Mouse (Mus musculus): ENCODE results near the gene B4galnt4. TPM values are rescaled to one million over a fixed set of nuclear protein-coding genes. Genes with fewer than 3 reads are reported as not detected.

B4galnt4 gene
- polyA plus RNA-seq, 1 experiment: 15.8 TPM

DNA sequence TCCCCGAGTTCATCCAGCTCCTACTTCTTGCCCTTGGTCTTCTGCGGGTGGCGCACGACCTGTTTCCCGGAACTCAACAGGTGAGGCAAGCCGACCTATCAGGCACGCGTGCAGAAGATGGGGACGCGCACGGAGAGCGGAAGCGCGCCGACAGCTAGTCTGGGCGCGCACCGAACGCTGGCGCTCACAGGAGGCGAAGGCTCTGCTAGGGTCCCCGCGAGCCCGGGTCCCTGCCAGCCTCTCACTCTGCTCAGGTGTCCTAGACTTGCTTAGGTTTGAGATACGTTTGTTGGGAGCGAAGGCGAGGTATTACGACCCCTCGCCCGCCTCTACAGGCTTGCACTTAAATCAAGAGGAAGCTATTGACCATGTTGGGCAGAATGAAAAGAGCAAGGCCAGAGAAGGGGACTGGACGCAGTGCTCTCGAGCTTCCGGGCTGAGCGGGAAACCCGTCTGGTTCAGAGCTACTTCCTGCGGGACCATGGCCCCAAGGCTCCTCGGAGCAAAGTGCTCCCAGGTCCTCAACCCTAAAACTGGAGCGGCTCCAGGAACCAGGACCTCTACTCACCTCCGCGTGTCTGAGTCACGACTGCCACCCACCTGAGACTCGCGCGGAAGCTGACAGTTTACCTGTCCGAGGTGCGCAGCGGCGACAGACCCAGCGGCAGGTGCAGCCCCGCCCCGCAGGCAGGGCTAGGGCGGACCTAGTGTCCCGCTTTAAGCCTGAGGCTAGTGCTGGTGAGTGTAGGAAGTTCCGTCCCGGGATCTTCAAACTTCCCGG lies 39.2 kb downstream of the B4galnt4 start, which contains the start of gene Sigirr:
Sigirr (minus strand) TSS at position 662 of the 781 bp plus-strand sequence.
- H3K27me3 ChIP-seq (ENCODE audit: control insufficient read depth, insufficient read depth, low read length): no peaks in the 10 kb centered on the region
- peak within 1 kb of the TSS; percentile 83 for H3K27ac ChIP-seq (ENCODE audit: insufficient read depth, low read depth, low read length)
- TF ChIP-seq CTCF (IDR thresholded peaks at IDR 0.05; ENCODE audit: extremely low read depth, insufficient read length, insufficient replicate concordance, low read depth, low read length): no peak
- peak; percentile 62; the same call in 1 of the 2 replicates for TF ChIP-seq POLR2A (IDR thresholded peaks at IDR 0.05; ENCODE audit: low read depth, low read length)
- peaks cover 12% of the 10 kb centered on the region; the same call in 1 of the 2 replicates for H3K36me3 ChIP-seq (ENCODE audit: control insufficient read depth, insufficient read depth, low read length)
- H3K4me3 ChIP-seq (ENCODE audit: low read depth, low read length): peak within 1 kb of the TSS; percentile 61
- WGBS: 2% methylated on average over 56 of the region's 56 CpGs
- peaks cover 4% of the 10 kb centered on the region; the same call in 1 of the 2 replicates for H3K4me1 ChIP-seq (ENCODE audit: control insufficient read depth, insufficient read depth, insufficient read length, low read length)

DNA sequence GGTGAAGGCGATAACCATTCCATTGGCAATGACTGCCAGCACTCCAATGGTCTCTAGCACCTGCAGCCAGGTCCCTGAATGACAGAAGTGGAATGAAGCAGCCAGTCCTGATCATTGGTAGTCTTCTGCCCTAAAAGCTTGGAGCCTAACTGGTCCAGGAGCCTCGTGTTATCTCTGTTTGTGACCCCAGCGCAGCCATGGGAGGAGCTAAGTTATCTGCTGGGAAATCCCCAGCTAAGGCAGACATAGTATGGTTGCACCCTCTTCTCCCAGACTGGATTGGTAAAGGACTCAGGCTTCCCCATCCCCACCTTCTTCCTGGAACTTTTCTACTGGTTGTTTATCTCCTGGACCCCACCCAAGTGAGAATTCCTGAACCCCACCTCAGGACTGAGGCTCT lies 42.3 kb downstream of the B4galnt4 start:
- H3K27ac ChIP-seq (ENCODE audit: insufficient read depth, low read depth, low read length): no peak overlapping the region
- 56% methylated on average over 3 of the region's 3 CpGs for WGBS
- H3K36me3 ChIP-seq (ENCODE audit: control insufficient read depth, insufficient read depth, low read length): peaks cover 34% of the 10 kb centered on the region
- TF ChIP-seq CTCF (IDR thresholded peaks at IDR 0.05; ENCODE audit: extremely low read depth, insufficient read length, insufficient replicate concordance, low read depth, low read length) (no peak), POLR2A (IDR thresholded peaks at IDR 0.05; ENCODE audit: low read depth, low read length) (no peak)
- no peak overlapping the region for H3K4me3 ChIP-seq (ENCODE audit: low read depth, low read length)
- H3K4me1 ChIP-seq (ENCODE audit: control insufficient read depth, insufficient read depth, insufficient read length, low read length): 0 out of 2 replicates have a peak, but pooled peaks cover 4% of the 10 kb centered on the region
- H3K27me3 ChIP-seq (ENCODE audit: control insufficient read depth, insufficient read depth, low read length): no peaks in the 10 kb centered on the region

DNA sequence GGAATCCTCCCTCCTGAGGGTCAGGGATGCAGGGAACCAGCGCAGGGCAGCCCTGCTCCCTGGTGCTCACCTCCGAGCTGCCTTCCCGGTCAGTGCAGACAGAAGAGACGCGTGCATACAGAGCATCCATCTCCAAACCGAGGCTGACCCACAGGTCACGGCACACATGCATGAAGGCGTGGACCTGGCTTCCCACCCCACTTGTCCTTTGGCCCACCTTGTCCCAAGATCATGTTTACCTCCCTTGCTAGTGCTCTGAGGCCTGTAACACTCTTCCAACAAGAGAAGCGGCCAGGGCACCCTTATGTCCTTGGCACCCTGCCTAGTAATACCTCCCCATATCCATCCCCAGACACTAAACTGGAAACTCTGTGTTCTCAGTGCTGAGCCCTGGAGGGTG lies 55.0 kb downstream of the B4galnt4 start:
- H3K4me3 ChIP-seq (ENCODE audit: low read depth, low read length): peak overlapping the region; percentile 77
- H3K36me3 ChIP-seq (ENCODE audit: control insufficient read depth, insufficient read depth, low read length): 0 out of 2 replicates have a peak, but pooled peaks cover 2% of the 10 kb centered on the region
- H3K4me1 ChIP-seq (ENCODE audit: control insufficient read depth, insufficient read depth, insufficient read length, low read length): peaks cover 20% of the 10 kb centered on the region
- TF ChIP-seq POLR2A (IDR thresholded peaks at IDR 0.05; ENCODE audit: low read depth, low read length) (no peak), CTCF (IDR thresholded peaks at IDR 0.05; ENCODE audit: extremely low read depth, insufficient read length, insufficient replicate concordance, low read depth, low read length) (no peak)
- H3K27me3 ChIP-seq (ENCODE audit: control insufficient read depth, insufficient read depth, low read length): no peaks in the 10 kb centered on the region
- 55% methylated on average over 9 of the region's 9 CpGs for WGBS
- 0 out of 2 replicates have a peak overlapping the region, but pooled peaks have one; percentile 74 for H3K27ac ChIP-seq (ENCODE audit: insufficient read depth, low read depth, low read length)

DNA sequence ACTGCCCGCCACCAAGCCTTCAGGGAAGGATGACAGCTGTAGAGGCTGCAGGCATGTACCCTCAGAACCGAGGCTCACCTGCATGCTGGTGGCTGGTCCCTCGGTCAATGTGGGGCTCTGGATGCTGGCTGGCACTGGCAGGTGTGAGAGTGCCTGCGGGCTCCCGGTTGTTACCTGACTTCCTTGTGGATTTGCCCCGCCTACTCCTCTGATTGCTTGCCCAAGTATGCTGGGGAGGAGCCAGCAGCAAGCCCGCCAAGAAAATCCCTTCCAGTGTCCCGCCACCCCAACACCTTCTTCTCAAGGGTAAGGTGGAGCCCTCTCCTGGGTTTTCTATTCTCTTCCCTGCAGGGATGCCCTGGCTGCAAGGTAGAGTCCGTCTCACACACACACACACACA lies 56.7 kb downstream of the B4galnt4 start, which contains the start of gene Ano9:
Ano9 (minus strand) TSS at position 171 of the 400 bp plus-strand sequence.
- Histone ChIP-seq H3K4me1 (ENCODE audit: control insufficient read depth, insufficient read depth, insufficient read length, low read length) (peaks cover 22% of the 10 kb centered on the region), H3K36me3 (ENCODE audit: control insufficient read depth, insufficient read depth, low read length) (no peaks in the 10 kb centered on the region), H3K27me3 (ENCODE audit: control insufficient read depth, insufficient read depth, low read length) (no peaks in the 10 kb centered on the region), H3K27ac (ENCODE audit: insufficient read depth, low read depth, low read length) (peak within 1 kb of the TSS; percentile 93), H3K4me3 (ENCODE audit: low read depth, low read length) (peak within 1 kb of the TSS; percentile 77)
- TF ChIP-seq POLR2A (IDR thresholded peaks at IDR 0.05; ENCODE audit: low read depth, low read length): peak; percentile 84
- no peak for TF ChIP-seq CTCF (IDR thresholded peaks at IDR 0.05; ENCODE audit: extremely low read depth, insufficient read length, insufficient replicate concordance, low read depth, low read length)
- WGBS: 14% methylated on average over 9 of the region's 9 CpGs

DNA sequence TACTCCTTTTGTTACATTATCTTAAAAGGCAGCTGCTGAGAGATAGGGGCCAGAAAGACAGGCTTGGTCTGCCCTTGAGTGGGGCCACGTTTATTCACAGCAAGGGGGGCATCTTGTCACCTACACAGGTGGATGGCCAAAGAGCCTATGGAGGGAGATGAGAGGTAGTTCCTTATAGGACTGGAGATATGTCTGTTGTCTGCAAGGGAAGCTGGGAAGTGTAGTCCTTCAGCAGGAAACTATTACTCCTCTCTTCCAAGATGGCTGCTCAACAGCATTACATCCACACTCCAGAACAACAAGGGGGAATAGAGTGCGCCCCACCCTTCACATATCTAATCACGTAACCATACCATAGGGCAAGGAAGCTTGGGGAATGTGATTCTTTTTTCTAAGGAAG lies 58.6 kb downstream of the B4galnt4 start:
- Histone ChIP-seq H3K27ac (ENCODE audit: insufficient read depth, low read depth, low read length) (no peak overlapping the region), H3K4me3 (ENCODE audit: low read depth, low read length) (no peak overlapping the region), H3K36me3 (ENCODE audit: control insufficient read depth, insufficient read depth, low read length) (no peaks in the 10 kb centered on the region), H3K27me3 (ENCODE audit: control insufficient read depth, insufficient read depth, low read length) (no peaks in the 10 kb centered on the region), H3K4me1 (ENCODE audit: control insufficient read depth, insufficient read depth, insufficient read length, low read length) (peaks cover 26% of the 10 kb centered on the region)
- no peak for TF ChIP-seq POLR2A (IDR thresholded peaks at IDR 0.05; ENCODE audit: low read depth, low read length)
- TF ChIP-seq CTCF (IDR thresholded peaks at IDR 0.05; ENCODE audit: extremely low read depth, insufficient read length, insufficient replicate concordance, low read depth, low read length): no peak
- 71% methylated on average over 3 of the region's 3 CpGs for WGBS

DNA sequence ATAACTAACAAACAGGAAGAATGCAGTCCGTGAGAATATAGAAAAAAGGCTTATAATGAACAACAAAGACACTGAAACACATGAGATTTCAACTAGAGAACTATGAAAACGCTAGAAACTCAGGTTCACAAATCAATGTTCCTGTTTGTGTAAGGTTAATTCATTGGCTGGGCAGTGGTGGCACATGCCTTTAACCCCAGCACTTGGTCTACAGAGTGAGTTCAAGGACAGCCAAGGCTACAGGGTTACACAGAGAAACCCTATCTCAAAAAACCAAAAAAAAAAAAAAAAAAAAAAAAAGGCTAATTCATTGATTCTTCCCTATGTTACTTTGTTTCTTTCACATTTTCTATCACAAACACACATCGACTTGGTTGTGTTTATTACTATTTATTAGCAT lies 59.7 kb downstream of the B4galnt4 start:
- Histone ChIP-seq H3K27ac (ENCODE audit: insufficient read depth, low read depth, low read length) (peak overlapping the region; percentile 61), H3K4me3 (ENCODE audit: low read depth, low read length) (no peak overlapping the region), H3K27me3 (ENCODE audit: control insufficient read depth, insufficient read depth, low read length) (no peaks in the 10 kb centered on the region), H3K4me1 (ENCODE audit: control insufficient read depth, insufficient read depth, insufficient read length, low read length) (peaks cover 24% of the 10 kb centered on the region), H3K36me3 (ENCODE audit: control insufficient read depth, insufficient read depth, low read length) (no peaks in the 10 kb centered on the region)
- TF ChIP-seq CTCF (IDR thresholded peaks at IDR 0.05; ENCODE audit: extremely low read depth, insufficient read length, insufficient replicate concordance, low read depth, low read length): no peak
- TF ChIP-seq POLR2A (IDR thresholded peaks at IDR 0.05; ENCODE audit: low read depth, low read length): no peak
- 40% methylated on average over 3 of the region's 3 CpGs for WGBS

DNA sequence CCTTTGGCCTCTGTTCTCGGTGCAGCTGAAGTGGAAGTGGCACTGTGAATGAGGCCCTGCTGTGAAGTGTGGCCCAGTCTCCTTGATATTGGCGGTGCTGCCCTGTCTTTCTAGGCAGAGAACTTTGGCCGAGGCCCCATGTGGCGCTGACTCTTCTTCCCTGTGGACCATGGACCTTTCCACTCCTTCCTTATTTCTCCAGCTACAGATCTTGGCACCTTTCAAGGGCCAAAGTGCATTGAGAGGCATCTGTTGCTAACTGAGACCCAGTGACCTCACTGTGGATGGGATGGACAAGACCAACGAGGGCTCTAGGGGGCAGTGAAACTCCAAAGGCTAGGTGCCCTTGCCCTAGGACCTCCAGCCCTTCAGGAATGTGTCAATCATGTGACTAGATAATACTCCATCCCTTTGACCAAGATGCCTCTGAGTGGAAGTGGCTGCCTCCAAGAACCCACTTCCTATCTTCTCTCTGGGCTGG lies 60.2 kb downstream of the B4galnt4 start:
- 20% methylated on average over 5 of the region's 5 CpGs for WGBS
- peak; percentile 59; the same call in 1 of the 2 replicates for TF ChIP-seq POLR2A (IDR thresholded peaks at IDR 0.05; ENCODE audit: low read depth, low read length)
- no peak for TF ChIP-seq CTCF (IDR thresholded peaks at IDR 0.05; ENCODE audit: extremely low read depth, insufficient read length, insufficient replicate concordance, low read depth, low read length)
- peaks cover 19% of the 10 kb centered on the region; the same call in 1 of the 2 replicates for H3K4me1 ChIP-seq (ENCODE audit: control insufficient read depth, insufficient read depth, insufficient read length, low read length)
- H3K4me3 ChIP-seq (ENCODE audit: low read depth, low read length): no peak overlapping the region
- peak overlapping the region; percentile 92 for H3K27ac ChIP-seq (ENCODE audit: insufficient read depth, low read depth, low read length)
- H3K27me3 ChIP-seq (ENCODE audit: control insufficient read depth, insufficient read depth, low read length): no peaks in the 10 kb centered on the region
- H3K36me3 ChIP-seq (ENCODE audit: control insufficient read depth, insufficient read depth, low read length): no peaks in the 10 kb centered on the region

Other genes with a start within 250 kb of the B4galnt4 start
- gene Zfp941, start 238.9 kb upstream of the B4galnt4 start, polyA plus RNA-seq (2012; rRNA removed): not detected in 2 replicates
- gene Urah, start 226.1 kb upstream of the B4galnt4 start, polyA plus RNA-seq (2012; rRNA removed): 36.7 and 37.3 TPM in 2 replicates
- gene Scgb1c1, start 215.6 kb upstream of the B4galnt4 start, polyA plus RNA-seq (2012; rRNA removed): not detected in 2 replicates
- not detected in 2 replicates for gene Odf3, start 213.3 kb upstream of the B4galnt4 start, polyA plus RNA-seq (2012; rRNA removed)
- gene Gm45785, start 204.8 kb upstream of the B4galnt4 start, polyA plus RNA-seq (2012; rRNA removed): not detected in 2 replicates
- gene Ric8a, start 204.1 kb upstream of the B4galnt4 start, polyA plus RNA-seq (2012; rRNA removed): 47.5 and 95.5 TPM in 2 replicates
- 10.4 and 17.1 TPM in 2 replicates for gene Bet1l, start 203.5 kb upstream of the B4galnt4 start, polyA plus RNA-seq (2012; rRNA removed)
- gene Psmd13, start 179.1 kb upstream of the B4galnt4 start, polyA plus RNA-seq (2012; rRNA removed): 33.5 and 55.7 TPM in 2 replicates
- gene Sirt3, start 178.8 kb upstream of the B4galnt4 start, polyA plus RNA-seq (2012; rRNA removed): 13.6 and 20.4 TPM in 2 replicates
- gene Cox8b, start 160.7 kb upstream of the B4galnt4 start, polyA plus RNA-seq (2012; rRNA removed): 1.1 and 1.2 TPM in 2 replicates
- 45.0 and 110 TPM in 2 replicates for gene Nlrp6, start 140.2 kb upstream of the B4galnt4 start, polyA plus RNA-seq (2012; rRNA removed)
- 10.8 and 15.1 TPM in 2 replicates for gene Pgghg, start 119.7 kb upstream of the B4galnt4 start, polyA plus RNA-seq (2012; rRNA removed)
- 0.56 and 0.87 TPM in 2 replicates for gene Ifitm5, start 110.8 kb upstream of the B4galnt4 start, polyA plus RNA-seq (2012; rRNA removed)
- 1.1 TPM in 1 of 2 replicates, not detected in the other for gene Gm45717, start 105.2 kb upstream of the B4galnt4 start, polyA plus RNA-seq (2012; rRNA removed)
- gene Ifitm2, start 105.1 kb upstream of the B4galnt4 start, polyA plus RNA-seq (2012; rRNA removed): 263 and 363 TPM in 2 replicates
- 107 and 120 TPM in 2 replicates for gene Ifitm1, start 93.9 kb upstream of the B4galnt4 start, polyA plus RNA-seq (2012; rRNA removed)
- 101 and 147 TPM in 2 replicates for gene Ifitm3, start 50.3 kb upstream of the B4galnt4 start, polyA plus RNA-seq (2012; rRNA removed)
- 2.5 and 3.1 TPM in 2 replicates for gene Ifitm6, start 43.2 kb upstream of the B4galnt4 start, polyA plus RNA-seq (2012; rRNA removed)
- not detected in 2 replicates for gene Gm17387, start 32.0 kb upstream of the B4galnt4 start, polyA plus RNA-seq (2012; rRNA removed)
- 87.5 and 236 TPM in 2 replicates for gene Pkp3, start 17.1 kb downstream of the B4galnt4 start, polyA plus RNA-seq (2012; rRNA removed)
- gene Sigirr, start 39.5 kb downstream of the B4galnt4 start, polyA plus RNA-seq (2012; rRNA removed): 19.8 and 38.3 TPM in 2 replicates
- gene Ano9, start 56.7 kb downstream of the B4galnt4 start, polyA plus RNA-seq (2012; rRNA removed): 38.2 and 74.3 TPM in 2 replicates
- gene Ptdss2, start 61.3 kb downstream of the B4galnt4 start, polyA plus RNA-seq (2012; rRNA removed): 17.5 and 26.3 TPM in 2 replicates
- gene Rnh1, start 111.8 kb downstream of the B4galnt4 start, polyA plus RNA-seq (2012; rRNA removed): 113 and 162 TPM in 2 replicates
- 49.1 and 67.1 TPM in 2 replicates for gene Hras, start 132.9 kb downstream of the B4galnt4 start, polyA plus RNA-seq (2012; rRNA removed)
- 4.0 and 7.4 TPM in 2 replicates for gene Lrrc56, start 133.1 kb downstream of the B4galnt4 start, polyA plus RNA-seq (2012; rRNA removed)
- 4.9 and 8.1 TPM in 2 replicates for gene Lmntd2, start 153.0 kb downstream of the B4galnt4 start, polyA plus RNA-seq (2012; rRNA removed)
- gene Rassf7, start 154.8 kb downstream of the B4galnt4 start, polyA plus RNA-seq (2012; rRNA removed): 115 and 258 TPM in 2 replicates
- gene Phrf1, start 167.7 kb downstream of the B4galnt4 start, polyA plus RNA-seq (2012; rRNA removed): 21.3 and 34.2 TPM in 2 replicates
- gene Irf7, start 205.4 kb downstream of the B4galnt4 start, polyA plus RNA-seq (2012; rRNA removed): 91.6 and 484 TPM in 2 replicates
- gene Cdhr5, start 215.7 kb downstream of the B4galnt4 start, polyA plus RNA-seq (2012; rRNA removed): 536 and 1,345 TPM in 2 replicates
- 337 and 777 TPM in 2 replicates for gene Sct, start 218.0 kb downstream of the B4galnt4 start, polyA plus RNA-seq (2012; rRNA removed)
- 0.04 and 0.30 TPM in 2 replicates for gene Drd4, start 230.9 kb downstream of the B4galnt4 start, polyA plus RNA-seq (2012; rRNA removed)

Measured in small intestine, adult 2 months (tissue).